Mouse (Mus musculus): ENCODE measurements at regions not wholly inside any gene's neighbourhood (a gene's known extent, or its start where the extent isn't known, plus 50 kb on each side); places are given as distances from the start of the nearest gene placed in this dataset.

GRCm38 (mm10) chr15:29828570-29828969 lies 343.8 kb upstream of the Ctnnd2 start:
- TF ChIP-seq MYOG (IDR thresholded peaks at IDR 0.05; ENCODE audit: control insufficient read depth, extremely low read depth, insufficient read length): no peak
- TF ChIP-seq MYOD1 (IDR thresholded peaks at IDR 0.05; ENCODE audit: control insufficient read depth, insufficient read length, low read depth): no peak
- no peak for TF ChIP-seq CTCF (IDR thresholded peaks at IDR 0.05; ENCODE audit: control insufficient read depth, insufficient read depth, insufficient read length)
- no peak for TF ChIP-seq FOSL1 (IDR thresholded peaks at IDR 0.05; ENCODE audit: insufficient read depth, low read length, poor library complexity, severe bottlenecking)
- TF ChIP-seq USF1 (IDR thresholded peaks at IDR 0.05; ENCODE audit: low read depth): no peak
- TF ChIP-seq CEBPB (IDR thresholded peaks at IDR 0.05; ENCODE audit: low read depth): no peak
- TF ChIP-seq MAX (IDR thresholded peaks at IDR 0.05): no peak
- Histone ChIP-seq H3K27me3 (ENCODE audit: control insufficient read depth, insufficient read depth, insufficient read length) (no peaks in the 10 kb centered on the region), H3ac (ENCODE audit: control insufficient read depth, insufficient read length, low read depth) (no peak overlapping the region), H3K4me3 (ENCODE audit: insufficient read depth, poor library complexity, severe bottlenecking) (no peak overlapping the region), H3K36me3 (ENCODE audit: control insufficient read depth, insufficient read depth) (no peaks in the 10 kb centered on the region), H3K79me2 (ENCODE audit: control insufficient read depth, insufficient read depth) (no peaks in the 10 kb centered on the region), H3K79me3 (ENCODE audit: low read depth) (no peaks in the 10 kb centered on the region)

Measured in C2C12 (cell line).